Mouse (Mus musculus) ES-Bruce4 (cell line): ENCODE data around the gene Rnf220.

Source experiments
- CTCF ChIP-seq: IDR thresholded peaks from one replicate; pipeline ENCODE4 v1.8.1; 2011; ENCODE audit warnings: low read depth, low read length
- POLR2A ChIP-seq: IDR thresholded peaks from one replicate; pipeline ENCODE4 v1.8.1; 2011; ENCODE audit warnings: low read length; ENCODE audit not compliant: insufficient read depth

- TF ChIP-seq CTCF: no peak
- no peak for TF ChIP-seq POLR2A
Observed at GRCm38 (mm10) chr4:117279253-117279642, 217.6 kb downstream of the Rnf220 start.
